Mouse (Mus musculus) liver, embryonic 14.5 days (tissue): ENCODE data around the gene Siglecf. TPM values are rescaled to one million over a fixed set of nuclear protein-coding genes. Genes with fewer than 3 reads are reported as not detected.

Experiments used
- ATAC-seq: fragments of 200-750 bp; cut with Nextera tagmentation; 2 replicates; pipeline ENCODE4 v1.8.0; 2017; ENCODE audit warnings: moderate number of reproducible peaks, mild to moderate bottlenecking, moderate library complexity; ENCODE audit not compliant: insufficient read depth
- DNase-seq, 3 experiments: peaks; one replicate each; pipeline ENCODE4 v3.0.0-alpha.2; 2012 to 2013; ENCODE audit warnings: low read depth in 3 of 3, low spot score in 3 of 3
- H3K27ac ChIP-seq: fragments of 300-500 bp; sonication (generic); 2 replicates; pipeline ENCODE4 v1.5.1; 2014; ENCODE audit warnings: moderate library complexity, mild to moderate bottlenecking, control low read depth, inconsistent platforms
- H3K27me3 ChIP-seq: fragments of 300-500 bp; sonication (generic); 2 replicates; pipeline ENCODE4 v1.6.1; 2014; ENCODE audit warnings: mild to moderate bottlenecking, low read length, moderate library complexity; ENCODE audit not compliant: control insufficient read depth, insufficient read depth
- H3K36me3 ChIP-seq: fragments of 300-500 bp; sonication (generic); replicated peaks from 2 replicates; pipeline ENCODE4 v1.6.1; 2014; ENCODE audit warnings: low read depth; ENCODE audit not compliant: control insufficient read depth, insufficient read depth
- H3K4me1 ChIP-seq, 2 experiments: fragments of 200-500 bp in 1 of 2; fragments of 300-500 bp in 1 of 2; sonication (generic) in 1 of 2; replicated peaks; 2 replicates each; pipeline ENCODE4 v1.6.1; 2012 to 2014; ENCODE audit warnings: antibody characterized with exemption in 1 of 2, inconsistent platforms in 1 of 2, low read length in 1 of 2; ENCODE audit not compliant: control insufficient read depth in 2 of 2, insufficient read depth in 2 of 2
- H3K4me2 ChIP-seq: fragments of 300-500 bp; sonication (generic); 2 replicates; pipeline ENCODE4 v1.6.1; 2014; ENCODE audit warnings: low read depth, mild to moderate bottlenecking, control low read depth, moderate library complexity
- H3K4me3 ChIP-seq, 2 experiments: fragments of 200-500 bp in 1 of 2; fragments of 300-500 bp in 1 of 2; sonication (generic) in 1 of 2; 2 replicates each; pipeline ENCODE4 v1.5.1; 2012 to 2014; ENCODE audit warnings: low read depth in 2 of 2, low read length in 2 of 2, mild to moderate bottlenecking in 2 of 2, control low read depth in 1 of 2, inconsistent platforms in 1 of 2, moderate library complexity in 1 of 2; ENCODE audit not compliant: insufficient read depth in 1 of 2
- H3K9ac ChIP-seq: fragments of 300-500 bp; sonication (generic); replicated peaks from 2 replicates; pipeline ENCODE4 v1.6.1; 2014; ENCODE audit warnings: mild to moderate bottlenecking, control low read depth, moderate library complexity
- H3K9me3 ChIP-seq: fragments of 300-500 bp; sonication (generic); 2 replicates; pipeline ENCODE4 v1.6.1; 2016; ENCODE audit warnings: low read length, mixed read lengths; ENCODE audit not compliant: control insufficient read depth
- CTCF ChIP-seq: IDR thresholded peaks from 2 replicates; pipeline ENCODE4 v1.5.1; 2016; ENCODE audit warnings: antibody characterized with exemption, low read depth, control low read depth
- EP300 ChIP-seq: IDR thresholded peaks from 2 replicates; pipeline ENCODE4 v1.6.1; 2016; ENCODE audit warnings: antibody characterized with exemption, low read depth
- WGBS: fragments of 180-500 bp; shearing (Covaris S2); extraction: QIAGEN DNeasy Blood & Tissue Kit; methylation state at CpG from one replicate; pipeline ENCODE4 v1.1.7; 2014; ENCODE audit not compliant: insufficient replicate concordance; 5-methylcytosine and 5-hydroxymethylcytosine counted together
- polyA plus RNA-seq, 2 experiments: library from polyadenylated mRNA; depleted of rRNA in 1 of 2; stranded (reverse) in 1 of 2; unstranded in 1 of 2; fragments of >200 nt; fragmentation: Nextera tagmentation in 1 of 2; extraction: Ambion mirVana in 1 of 2; gene quantifications; 2 replicates each; pipeline versions ENCODE4 v1.2.1 to v1.2.3; 2012 to 2014

The Siglecf gene
- polyA plus RNA-seq, 2 experiments, result 1.3 to 2.0 TPM

GRCm38 (mm10) chr7:43340771-43341170, 10.4 kb upstream of the Siglecf start:
- Histone ChIP-seq H3K9me3 (no peaks in the 10 kb centered on the region), H3K36me3 (no peaks in the 10 kb centered on the region), H3K4me2 (no peak overlapping the region), H3K27me3 (no peaks in the 10 kb centered on the region), H3K4me3 (no peak overlapping the region), H3K9ac (no peak overlapping the region), H3K4me1 (no peaks in the 10 kb centered on the region), H3K27ac (no peak overlapping the region)
- 53% methylated on average over 4 of the region's 4 CpGs for WGBS
- ATAC-seq, result no peak
- TF ChIP-seq CTCF, result no peak
- TF ChIP-seq EP300, result no peak
- no peak for DNase-seq

GRCm38 (mm10) chr7:43343191-43343590, 8.0 kb upstream of the Siglecf start:
- 19% methylated on average over 5 of the region's 5 CpGs for WGBS
- no peaks in the 10 kb centered on the region for H3K9me3 ChIP-seq

GRCm38 (mm10) chr7:43344020-43344419, 7.1 kb upstream of the Siglecf start:
- Histone ChIP-seq H3K9me3 (no peaks in the 10 kb centered on the region), H3K27ac (no peak overlapping the region), H3K4me2 (no peak overlapping the region), H3K36me3 (no peaks in the 10 kb centered on the region), H3K27me3 (no peaks in the 10 kb centered on the region), H3K4me1 (peaks cover 0 to 2% of the 10 kb centered on the region in 2 experiments; a peak in 1 of 4 replicates), H3K4me3 (no peak overlapping the region), H3K9ac (no peak overlapping the region)
- no peak for TF ChIP-seq CTCF
- TF ChIP-seq EP300, result no peak
- no peak for DNase-seq
- no peak for ATAC-seq
- WGBS, result 63% methylated on average over 2 of the region's 2 CpGs

More at GRCm38 (mm10) chr7:43343191-43343590, 8.0 kb upstream of the Siglecf start:
- no peak overlapping the region for H3K9ac ChIP-seq
- no peak for ATAC-seq
- peaks cover 0 to 2% of the 10 kb centered on the region in 2 experiments; a peak in 1 of 4 replicates for H3K4me1 ChIP-seq
- no peak for DNase-seq
- TF ChIP-seq CTCF (no peak), EP300 (no peak)
- H3K4me3 ChIP-seq, result no peak overlapping the region
- H3K27ac ChIP-seq, result no peak overlapping the region
- no peaks in the 10 kb centered on the region for H3K27me3 ChIP-seq
- H3K4me2 ChIP-seq, result no peak overlapping the region
- no peaks in the 10 kb centered on the region for H3K36me3 ChIP-seq

- Histone ChIP-seq H3K9ac (no peak overlapping the region), H3K4me3 (no peak overlapping the region), H3K27ac (no peak overlapping the region), H3K4me2 (no peak overlapping the region), H3K4me1 (peaks cover 0 to 4% of the 10 kb centered on the region in 2 experiments; a peak in 1 of 4 replicates), H3K27me3 (no peaks in the 10 kb centered on the region), H3K9me3 (no peaks in the 10 kb centered on the region), H3K36me3 (no peaks in the 10 kb centered on the region)
- ATAC-seq (no peak), DNase-seq (no peak)
- TF ChIP-seq EP300, result no peak
- no peak for TF ChIP-seq CTCF
- 56% methylated on average over 4 of the region's 4 CpGs for WGBS
These were observed 6.7 kb upstream of the Siglecf start for GRCm38 (mm10) chr7:43344491-43344890.

GRCm38 (mm10) chr7:43346148-43346547, 5.0 kb upstream of the Siglecf start:
- H3K4me1 ChIP-seq, result peaks cover 0 to 10% of the 10 kb centered on the region in 2 experiments; a peak in 2 of 4 replicates
- no peak overlapping the region for H3K9ac ChIP-seq
- H3K4me2 ChIP-seq, result no peak overlapping the region
- no peaks in the 10 kb centered on the region for H3K9me3 ChIP-seq
- ATAC-seq (no peak), DNase-seq (no peak)
- H3K4me3 ChIP-seq, result no peak overlapping the region
- no peaks in the 10 kb centered on the region for H3K27me3 ChIP-seq
- H3K36me3 ChIP-seq, result no peaks in the 10 kb centered on the region
- TF ChIP-seq EP300, result no peak
- no peak for TF ChIP-seq CTCF
- 46% methylated on average over 4 of the region's 4 CpGs for WGBS
- H3K27ac ChIP-seq, result no peak overlapping the region
